Mouse (Mus musculus) naive thymus-derived CD4-positive, alpha-beta T cell, adult 2 months (primary cell): ENCODE results near the gene Mid1.
A peak's percentile ranks its signal among the peaks of the same experiment; 100 is the strongest.

ENCODE experiments used
- DNase-seq: peaks from one replicate; pipeline ENCODE4 v3.0.0-alpha.2; 2011; ENCODE audit warnings: low read depth

Mid1 gene

GRCm38 (mm10) chrX:169813673-169814072 is 128.7 kb downstream of the Mid1 start:
- DNase-seq, result no peak

GRCm38 (mm10) chrX:169826947-169827346 is 141.9 kb downstream of the Mid1 start:
- DNase-seq, result no peak

- no peak for DNase-seq
Measured at GRCm38 (mm10) chrX:169827720-169828119, 142.7 kb downstream of the Mid1 start.

- DNase-seq, result peak; percentile 52
Measured at GRCm38 (mm10) chrX:169828136-169828535, 143.1 kb downstream of the Mid1 start.

- DNase-seq, result no peak
Measured at GRCm38 (mm10) chrX:169830052-169830451, 145.1 kb downstream of the Mid1 start.

GRCm38 (mm10) chrX:169837947-169838649 is 153.1 kb downstream of the Mid1 start:
- no peak for DNase-seq

- DNase-seq, result no peak
Measured at GRCm38 (mm10) chrX:169838650-169838971, 153.6 kb downstream of the Mid1 start.

GRCm38 (mm10) chrX:169843267-169843666 is 158.3 kb downstream of the Mid1 start:
- DNase-seq, result no peak

GRCm38 (mm10) chrX:169844150-169844772 is 159.3 kb downstream of the Mid1 start:
- no peak for DNase-seq

GRCm38 (mm10) chrX:169846187-169846586 is 161.2 kb downstream of the Mid1 start:
- no peak for DNase-seq

GRCm38 (mm10) chrX:169861194-169861720 is 176.3 kb downstream of the Mid1 start:
- DNase-seq, result no peak

GRCm38 (mm10) chrX:169862440-169862839 is 177.4 kb downstream of the Mid1 start:
- DNase-seq, result no peak

GRCm38 (mm10) chrX:169862848-169863247 is 177.8 kb downstream of the Mid1 start:
- peak; percentile 63 for DNase-seq

GRCm38 (mm10) chrX:169863841-169864240 is 178.8 kb downstream of the Mid1 start:
- DNase-seq, result no peak

- no peak for DNase-seq
Measured at GRCm38 (mm10) chrX:169868223-169868622, 183.2 kb downstream of the Mid1 start.

- DNase-seq, result no peak
Measured at GRCm38 (mm10) chrX:169874475-169874874, 189.5 kb downstream of the Mid1 start.

- peak; percentile 41 for DNase-seq
Measured at GRCm38 (mm10) chrX:169879481-169880362, 194.7 kb downstream of the Mid1 start.

GRCm38 (mm10) chrX:169880363-169880711 is 195.3 kb downstream of the Mid1 start:
- DNase-seq, result peak; percentile 36

- peak; percentile 54 for DNase-seq
Measured at GRCm38 (mm10) chrX:169880826-169881225, 195.8 kb downstream of the Mid1 start.

GRCm38 (mm10) chrX:169881253-169882219 is 196.5 kb downstream of the Mid1 start:
- no peak for DNase-seq

- DNase-seq, result no peak
Measured at GRCm38 (mm10) chrX:169882220-169882609, 197.2 kb downstream of the Mid1 start.
